Mouse (Mus musculus): ENCODE measurements at regions not wholly inside any gene's neighbourhood (a gene's known extent, or its start where the extent isn't known, plus 50 kb on each side); places are given as distances from the start of the nearest gene placed in this dataset.

- no peak for TF ChIP-seq CTCF (IDR thresholded peaks at IDR 0.05; ENCODE audit: control insufficient read depth, insufficient read depth, insufficient read length)
- no peak for TF ChIP-seq MYOD1 (IDR thresholded peaks at IDR 0.05; ENCODE audit: control insufficient read depth, insufficient read length, low read depth)
These were observed 136.9 kb upstream of the Klf3 start for GRCm38 (mm10) chr5:64666256-64666655.
